9 mouse cellular contexts compared by ENCODE assay signal in genomic region chr6:5496854-5497235, GRCm38 (mm10). TPM values are rescaled to one million over a fixed set of nuclear protein-coding genes. Genes with fewer than 3 reads are reported as not detected.
DNase-seq lines count a peak whose midpoint lies in the region; ATAC-seq and TF ChIP-seq lines count a peak whose summit lies in the region.
"Had no signal": no experiment of that assay in that cellular context is flagged by ENCODE, and none has a peak within 500 bp of the region (broad histone marks: within the 10 kb centered on the region; RNA-seq: fewer than 3 reads in every experiment).

No protein-coding gene starts in this region.

- peak overlapping the region; percentile 87 for H3K4me2 ChIP-seq in heart, embryonic 12.5 days
- H3K4me2 ChIP-seq in heart, postnatal 0 days (ENCODE audit: low read depth, low read length), result peak overlapping the region; percentile 64
- H3K4me2 ChIP-seq in liver, postnatal 0 days (ENCODE audit: low read depth, low read length), result peak overlapping the region; percentile 42

- DNase-seq in heart, postnatal 36 days, result no peak
- DNase-seq in heart, postnatal 0 days (ENCODE audit: low spot score), result no peak
- no peak for DNase-seq in liver, postnatal 0 days
- DNase-seq in thymus, adult 18-20 months, result no peak
- no peak for DNase-seq in c-Kit-positive CD71-positive TER-119-positive erythroid progenitor cells, embryonic 14.5 days (ENCODE audit: low spot score)

- TF ChIP-seq CTCF in ES-Bruce4 (IDR thresholded peaks at IDR 0.05; ENCODE audit: low read depth, low read length), result no peak
- no peak for TF ChIP-seq CTCF in heart, postnatal 0 days (IDR thresholded peaks at IDR 0.05; ENCODE audit: low read depth)
- TF ChIP-seq CTCF in liver, postnatal 0 days (IDR thresholded peaks at IDR 0.05; ENCODE audit: low read depth), result no peak

- no peaks in the 10 kb centered on the region for H3K27me3 ChIP-seq in heart, embryonic 12.5 days (replicated peaks)
- H3K27me3 ChIP-seq in ES-Bruce4 (ENCODE audit: control insufficient read depth, insufficient read depth, low read length, poor library complexity, severe bottlenecking), result no peaks in the 10 kb centered on the region
- H3K27me3 ChIP-seq in heart, postnatal 0 days (ENCODE audit: control insufficient read depth, insufficient read depth, low read length), result no peaks in the 10 kb centered on the region
- H3K27me3 ChIP-seq in liver, postnatal 0 days (ENCODE audit: insufficient read depth, low read length), result no peaks in the 10 kb centered on the region

- no peak for TF ChIP-seq EP300 in ES-Bruce4 (IDR thresholded peaks at IDR 0.05; ENCODE audit: insufficient read depth, low read depth, low read length)
- no peak for TF ChIP-seq EP300 in heart, postnatal 0 days (IDR thresholded peaks at IDR 0.05; ENCODE audit: low read depth)
- TF ChIP-seq EP300 in liver, postnatal 0 days (IDR thresholded peaks at IDR 0.05; ENCODE audit: low read depth), result no peak

- peaks cover 12% of the 10 kb centered on the region for H3K36me3 ChIP-seq in heart, embryonic 12.5 days
- H3K36me3 ChIP-seq in ES-Bruce4 (ENCODE audit: control insufficient read depth, insufficient read depth, low read length, poor library complexity, severe bottlenecking), result peaks cover 5% of the 10 kb centered on the region; the same call in 1 of the 2 replicates
- peaks cover 22% of the 10 kb centered on the region for H3K36me3 ChIP-seq in heart, postnatal 0 days (replicated peaks; ENCODE audit: control insufficient read depth, insufficient read depth, low read length)
- no peaks in the 10 kb centered on the region for H3K36me3 ChIP-seq in liver, postnatal 0 days (replicated peaks; ENCODE audit: insufficient read depth, low read length)

- TF ChIP-seq POLR2A in ES-Bruce4 (IDR thresholded peaks at IDR 0.05; ENCODE audit: insufficient read depth, low read length), result no peak

- H3K4me1 ChIP-seq in heart, embryonic 12.5 days (replicated peaks), result peaks cover 11% of the 10 kb centered on the region; the same call in 1 of the 2 replicates
- no peaks in the 10 kb centered on the region for H3K4me1 ChIP-seq in ES-Bruce4 (ENCODE audit: control insufficient read depth, insufficient read depth, low read length)
- peaks cover 5% of the 10 kb centered on the region for H3K4me1 ChIP-seq in heart, postnatal 0 days (ENCODE audit: control insufficient read depth, insufficient read depth)
- no peaks in the 10 kb centered on the region for H3K4me1 ChIP-seq in liver, postnatal 0 days (ENCODE audit: insufficient read depth)

- 40% methylated on average over 3 of the region's 3 CpGs for WGBS in heart, embryonic 12.5 days
- WGBS in heart, postnatal 0 days, result 46% methylated on average over 3 of the region's 3 CpGs
- WGBS in liver, postnatal 0 days (ENCODE audit: insufficient replicate concordance), result 47% methylated on average over 3 of the region's 3 CpGs

- H3K4me3 ChIP-seq in heart, embryonic 12.5 days, result no peak overlapping the region
- 0 out of 2 replicates have a peak overlapping the region, but pooled peaks have one; percentile 4 for H3K4me3 ChIP-seq in ES-Bruce4 (ENCODE audit: low read depth, low read length)
- peak overlapping the region; percentile 75 for H3K4me3 ChIP-seq in heart, postnatal 0 days (ENCODE audit: low read depth, low read length)
- peak overlapping the region; percentile 56; the same call in 1 of the 2 replicates for H3K4me3 ChIP-seq in liver, postnatal 0 days (ENCODE audit: low read depth, low read length)

- H3K27ac ChIP-seq in heart, embryonic 12.5 days (ENCODE audit: poor library complexity, severe bottlenecking), result peak overlapping the region; percentile 93
- peak overlapping the region; percentile 81 for H3K27ac ChIP-seq in ES-Bruce4 (ENCODE audit: insufficient read depth, low read length)
- H3K27ac ChIP-seq in heart, postnatal 0 days (ENCODE audit: low read depth), result peak overlapping the region; percentile 98
- peak overlapping the region; percentile 90 for H3K27ac ChIP-seq in liver, postnatal 0 days (ENCODE audit: low read depth)

- intact Hi-C loops in heart, postnatal 36 days (cut with DNase I), result loop anchor here (5.0 to 10.0 kb wide), 3 partner anchors 55 to 242 kb away; partner anchors contain the start of genes Pon2 and Pon3

- ATAC-seq in heart, embryonic 12.5 days (ENCODE audit: insufficient number of reproducible peaks, low FRiP score), result 0 out of 2 replicates have a peak, but pooled peaks have one; percentile 3
- no peak for ATAC-seq in heart, postnatal 0 days (ENCODE audit: insufficient read depth, low read depth)
- no peak for ATAC-seq in liver, postnatal 0 days
- no peak for ATAC-seq in granulocyte monocyte progenitor cell, adult 5-6 weeks (replicated peaks; ENCODE audit: poor library complexity, severe bottlenecking)
- ATAC-seq: inflammation-experienced regulatory T-cells, adult 6 months had no signal

- no peak overlapping the region for H3K9ac ChIP-seq in heart, embryonic 12.5 days
- H3K9ac ChIP-seq in ES-Bruce4 (ENCODE audit: low read depth, poor library complexity, severe bottlenecking), result peak overlapping the region; percentile 36
- H3K9ac ChIP-seq in heart, postnatal 0 days (replicated peaks; ENCODE audit: low read depth, low read length), result peak overlapping the region; percentile 45
- H3K9ac ChIP-seq in liver, postnatal 0 days (replicated peaks), result no peak overlapping the region

- no peaks in the 10 kb centered on the region for H3K9me3 ChIP-seq in heart, embryonic 12.5 days (replicated peaks)
- H3K9me3 ChIP-seq in ES-Bruce4 (replicated peaks; ENCODE audit: control insufficient read depth, insufficient read depth, low read length, poor library complexity, severe bottlenecking), result no peaks in the 10 kb centered on the region
- no peaks in the 10 kb centered on the region for H3K9me3 ChIP-seq in heart, postnatal 0 days (replicated peaks; ENCODE audit: control insufficient read depth, low read length)
- H3K9me3 ChIP-seq in liver, postnatal 0 days (ENCODE audit: low read length), result no peaks in the 10 kb centered on the region

RNA-seq across cellular contexts. Expression of gene Pdk4, which starts 0.7 kb away (rescaled TPM):
- polyA plus RNA-seq in heart, embryonic 12.5 days (2016; fragmentation: Nextera tagmentation; extraction: Ambion mirVana), result 20.4 and 22.5 TPM in 2 replicates
- total RNA-seq in heart, postnatal 36 days (2021), result 1,000 to 10,000 TPM; 1,249 to 1,910 TPM
- 8.9 and 13.1 TPM in 2 replicates for polyA plus RNA-seq in ES-Bruce4 (2011; ENCODE audit: insufficient read depth, insufficient read length, low read depth, missing spikeins)
- 75.5 and 77.6 TPM in 2 replicates for total RNA-seq in heart, postnatal 0 days (2014; rRNA removed; ENCODE audit: low replicate concordance)
- polyA plus RNA-seq in heart, postnatal 0 days (2015; fragmentation: Nextera tagmentation; extraction: Ambion mirVana), result 71.1 and 129 TPM in 2 replicates
- polyA plus RNA-seq in liver, postnatal 0 days (2015; fragmentation: Nextera tagmentation; extraction: Ambion mirVana), result 9.7 and 10.0 TPM in 2 replicates
- not detected in 2 replicates for total RNA-seq in granulocyte monocyte progenitor cell, adult 5-6 weeks (2014; fragmentation: Nextera tagmentation)
- total RNA-seq in granulocyte monocyte progenitor cell, adult 5-6 weeks (2017), result not detected in 2 replicates
- polyA plus RNA-seq: inflammation-experienced regulatory T-cells, adult 6 months had no signal

Comparison
In these comparisons a context has a peak if more than half of its experiments do, and no peak if none do; other contexts are left out.
1. H3K9ac ChIP-seq: peak in ES-Bruce4 (single experiment) and heart, postnatal 0 days (single experiment); none in heart, embryonic 12.5 days (single experiment) and liver, postnatal 0 days (single experiment).
2. Peak in every context shown above with its lines, with median percentiles within 50 percentile points of each other: H3K27ac ChIP-seq and H3K4me2 ChIP-seq.